Mouse (Mus musculus): ENCODE measurements around the gene Olfr1338.
"Not testable (repeated sequence)": the region's sequence is repeated elsewhere in the genome, so short reads cannot be mapped to it uniquely, and the experiment has no call there.

The Olfr1338 gene

GRCm38 (mm10) chr4:118758637-118759036, at the start of gene Olfr1338:
Gene Olfr1338 (minus strand): TSS chr4:118758737.
- in situ Hi-C loops (cut with MboI; ENCODE audit: low sequenced_read_pairs) = no loop called here

DNA sequence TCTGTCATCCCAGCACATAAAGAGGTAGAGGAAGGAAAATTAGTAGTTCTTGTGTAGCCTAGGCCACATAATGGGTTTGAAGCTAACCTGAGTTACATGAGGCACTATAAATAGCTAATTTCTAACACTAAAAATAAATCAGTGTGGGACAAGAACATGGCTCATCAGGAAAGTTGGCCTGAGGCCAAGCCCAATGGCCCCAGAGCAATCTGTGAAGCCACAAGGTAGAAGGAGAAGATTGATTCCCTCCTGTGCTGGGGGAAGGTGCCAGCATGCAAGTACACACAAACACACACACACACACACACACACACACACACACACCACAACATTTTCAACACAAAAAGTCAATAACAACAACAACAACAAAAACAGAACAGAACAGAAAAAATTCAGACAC, 34.3 kb upstream of the Olfr1338 start:
- in situ Hi-C loops (cut with MboI; ENCODE audit: low sequenced_read_pairs) = not testable (repeated sequence)

- in situ Hi-C loops (cut with MboI; ENCODE audit: low sequenced_read_pairs) = no loop called here
These were observed 23.9 kb upstream of the Olfr1338 start, which contains the start of gene Olfr1337 for GRCm38 (mm10) chr4:118782486-118782885. Gene Olfr1337 (minus strand): TSS chr4:118782586.

DNA sequence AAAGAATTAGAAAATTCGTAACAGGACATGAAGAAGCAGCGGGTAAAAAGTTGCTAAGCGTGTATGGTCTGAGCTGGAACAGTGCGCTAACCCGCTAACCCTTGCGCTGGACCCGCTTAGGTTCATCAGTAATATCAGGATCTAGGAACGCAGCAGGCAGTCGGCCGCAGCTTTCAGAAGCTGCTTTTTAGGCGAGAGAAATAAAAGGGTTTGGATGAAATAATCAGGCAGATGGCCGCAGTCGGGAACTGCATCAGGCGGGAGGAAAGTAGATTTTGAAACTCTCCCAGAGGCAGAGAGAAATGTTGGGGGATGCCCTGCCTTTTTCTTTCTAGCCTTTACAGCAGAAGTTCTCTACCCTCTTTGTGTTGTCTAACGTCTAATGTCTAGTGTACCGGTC, 16.7 kb downstream of the Olfr1338 start:
- in situ Hi-C loops (cut with MboI; ENCODE audit: low sequenced_read_pairs) = no loop called here

GRCm38 (mm10) chr4:118740988-118741698, 17.4 kb downstream of the Olfr1338 start:
- in situ Hi-C loops (cut with MboI; ENCODE audit: low sequenced_read_pairs) = no loop called here

DNA sequence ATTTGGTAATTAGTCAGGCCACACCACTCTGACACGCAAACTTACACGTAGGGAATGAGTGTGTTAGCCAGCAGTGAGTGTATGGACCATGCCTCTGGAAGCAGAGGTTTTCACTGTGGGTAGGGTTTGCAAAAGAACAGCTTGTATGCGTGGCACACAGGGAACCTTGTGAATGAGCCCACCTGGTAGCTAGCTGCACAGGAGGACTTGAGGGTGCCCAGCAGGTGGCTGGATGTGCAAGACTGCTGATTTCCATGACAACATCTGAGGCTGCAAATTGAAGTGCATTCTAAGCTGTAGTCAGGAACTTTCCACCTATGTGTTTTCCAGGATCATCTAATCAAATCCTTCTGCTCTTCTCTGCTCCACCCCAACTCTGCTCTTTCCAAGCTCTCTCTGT, 19.0 kb downstream of the Olfr1338 start:
- in situ Hi-C loops (cut with MboI; ENCODE audit: low sequenced_read_pairs) = no loop called here

GRCm38 (mm10) chr4:118731875-118732274, 26.7 kb downstream of the Olfr1338 start, which contains the start of gene Olfr1339:
Gene Olfr1339 (plus strand): TSS chr4:118732175.
- in situ Hi-C loops (cut with MboI; ENCODE audit: low sequenced_read_pairs) = no loop called here

DNA sequence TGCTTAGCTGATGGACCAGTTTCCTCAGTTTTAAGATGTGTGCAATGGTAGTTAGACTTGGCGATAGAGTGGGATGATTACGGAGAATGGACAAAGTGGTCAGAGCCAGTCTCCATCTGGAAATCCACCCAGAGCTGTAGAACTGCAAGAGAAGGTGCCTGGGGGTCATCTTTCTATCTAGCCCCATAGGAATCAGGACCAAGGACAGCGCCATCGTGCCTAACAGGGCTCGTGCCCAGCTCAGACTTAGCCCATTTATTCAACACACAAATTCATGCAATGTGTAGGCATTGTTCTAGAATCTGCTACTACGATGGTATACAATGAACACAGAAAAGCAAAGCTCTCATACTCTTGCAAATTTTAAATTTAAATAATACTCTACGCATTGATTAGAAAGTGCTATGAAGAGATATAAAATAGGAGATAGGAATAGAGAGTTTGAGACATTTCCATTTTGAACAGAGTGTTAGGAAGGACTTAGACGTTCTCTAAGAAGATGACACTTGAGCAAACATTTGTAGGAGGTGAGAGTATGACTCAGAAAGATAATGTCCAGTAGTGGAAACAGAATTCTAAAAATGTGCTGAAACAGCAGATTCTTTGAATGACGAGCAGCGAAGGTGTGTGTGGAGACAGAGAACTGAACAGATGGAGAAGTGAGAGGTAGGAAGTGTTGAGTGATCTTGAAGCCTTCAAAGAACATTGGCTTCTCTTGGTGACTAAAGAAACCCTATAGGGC, 36.6 kb downstream of the Olfr1338 start:
- in situ Hi-C loops (cut with MboI; ENCODE audit: low sequenced_read_pairs) = no loop called here

- in situ Hi-C loops (cut with MboI; ENCODE audit: low sequenced_read_pairs) = no loop called here
These were observed 38.7 kb downstream of the Olfr1338 start, which contains the start of gene Olfr1340 for GRCm38 (mm10) chr4:118719838-118720237. Gene Olfr1340 (plus strand): TSS chr4:118720138.

DNA sequence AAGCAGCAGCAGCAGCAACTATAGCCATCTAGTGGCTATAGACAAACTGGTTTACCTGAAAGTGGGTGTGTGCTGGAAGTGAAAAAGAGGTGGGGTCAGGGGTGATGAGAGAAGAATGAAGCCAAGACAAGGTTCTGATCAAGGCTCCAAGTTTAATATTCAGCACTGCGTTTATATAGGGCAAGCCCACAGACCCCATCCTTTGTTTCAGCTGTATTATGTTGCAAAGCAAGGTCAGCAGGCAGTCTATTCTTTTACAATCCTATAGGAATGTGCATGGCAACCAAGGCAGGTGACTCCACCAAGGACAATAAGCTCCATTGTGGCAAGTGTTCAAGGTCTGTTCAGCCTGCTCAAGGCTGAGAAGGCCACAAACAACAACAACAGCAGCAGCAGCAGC, 46.9 kb downstream of the Olfr1338 start:
- in situ Hi-C loops (cut with MboI; ENCODE audit: low sequenced_read_pairs) = no loop called here

- in situ Hi-C loops (cut with MboI; ENCODE audit: low sequenced_read_pairs) = no loop called here
These were observed 50.5 kb downstream of the Olfr1338 start for GRCm38 (mm10) chr4:118708086-118708485.

DNA sequence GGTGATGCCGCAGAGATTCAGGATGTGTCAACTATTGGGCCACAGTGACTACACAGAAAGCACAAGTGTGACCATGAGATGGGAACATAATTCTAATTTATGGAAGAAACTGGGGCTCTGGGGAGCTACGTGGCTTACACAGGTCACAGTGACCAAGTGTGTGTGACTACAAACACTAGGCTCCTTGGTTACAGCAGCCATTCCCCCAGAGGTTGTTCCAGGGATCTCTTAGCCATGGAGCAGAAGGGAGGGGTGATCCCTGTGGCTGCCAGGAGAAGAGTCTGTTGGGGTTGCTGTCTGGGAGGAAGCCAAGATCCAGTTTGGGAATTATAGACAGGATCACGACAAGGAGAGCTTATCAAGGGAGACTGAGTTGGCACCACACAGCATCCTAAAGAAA, 55.3 kb downstream of the Olfr1338 start, which contains the start of gene Olfr1341:
Olfr1341 (plus strand) TSS at position 301 of the 400 bp plus-strand sequence.
- in situ Hi-C loops (cut with MboI; ENCODE audit: low sequenced_read_pairs) = no loop called here

All from CH12F3 (cell line).